Mouse (Mus musculus): Measurements from ENCODE around the gene Cyfip1.

GRCm38 (mm10) chr7:55957178-55957577 lies 115.6 kb downstream of the Cyfip1 start:
- TF ChIP-seq CTCF (IDR thresholded peaks at IDR 0.05; ENCODE audit: control insufficient read depth, insufficient read depth, insufficient read length) (no peak), MAX (IDR thresholded peaks at IDR 0.05) (no peak), CEBPB (IDR thresholded peaks at IDR 0.05; ENCODE audit: low read depth) (no peak), MYOD1 (IDR thresholded peaks at IDR 0.05; ENCODE audit: control insufficient read depth, insufficient read length, low read depth) (no peak), MYOG (IDR thresholded peaks at IDR 0.05; ENCODE audit: control insufficient read depth, extremely low read depth, insufficient read length) (no peak), USF1 (IDR thresholded peaks at IDR 0.05; ENCODE audit: low read depth) (no peak), FOSL1 (IDR thresholded peaks at IDR 0.05; ENCODE audit: insufficient read depth, low read length, poor library complexity, severe bottlenecking) (no peak)

Data from C2C12 (cell line).